Mouse (Mus musculus): ENCODE measurements around the gene Lrrc4. TPM values are rescaled to one million over a fixed set of nuclear protein-coding genes. Genes with fewer than 3 reads are reported as not detected.

Lrrc4 gene
- total and polyA plus RNA-seq, 2 experiments from 2014 or later = 6.0 to 59.8 TPM

DNA sequence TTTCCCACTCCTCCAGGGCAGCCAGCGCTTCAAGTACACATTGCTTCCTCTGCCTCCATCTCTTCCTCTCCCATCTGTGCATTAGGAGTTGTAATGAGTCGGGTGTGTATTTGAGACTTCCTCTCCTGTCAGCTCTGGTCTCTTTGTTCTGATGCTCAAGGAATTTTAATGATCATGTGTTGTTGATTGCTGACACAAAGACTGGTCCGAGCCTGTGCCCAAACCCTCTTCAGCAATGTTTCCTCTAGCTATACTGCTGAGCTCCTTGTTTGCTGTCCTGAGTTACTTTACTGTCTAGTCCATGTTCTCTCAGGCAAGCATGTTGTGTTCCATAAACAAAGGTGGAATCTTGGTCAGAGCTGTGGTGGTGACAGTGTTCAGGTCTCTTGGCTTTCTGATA, 102.3 kb downstream of the Lrrc4 start:
- Histone ChIP-seq H3K4me1 (ENCODE audit: insufficient read depth, low read length) (peaks cover 11% of the 10 kb centered on the region), H3K36me3 (ENCODE audit: insufficient read depth, low read length) (no peaks in the 10 kb centered on the region), H3K4me3 (ENCODE audit: low read length) (no peak overlapping the region), H3K9ac (replicated peaks; ENCODE audit: low read length) (no peak overlapping the region), H3K9me3 (ENCODE audit: low read length) (no peaks in the 10 kb centered on the region), H3K27me3 (ENCODE audit: insufficient read depth, low read length) (no peaks in the 10 kb centered on the region), H3K27ac (0 out of 2 replicates have a peak overlapping the region, but pooled peaks have one; percentile 4), H3K4me2 (ENCODE audit: low read depth, low read length) (no peak overlapping the region)
- 0 out of 2 replicates have a peak, but pooled peaks have one; percentile 15 for ATAC-seq
- WGBS = 25% methylated on average over 3 of the region's 3 CpGs
- DNase-seq (ENCODE audit: low spot score) = no peak
- no peak for TF ChIP-seq CTCF (IDR thresholded peaks at IDR 0.05; ENCODE audit: low read depth)

DNA sequence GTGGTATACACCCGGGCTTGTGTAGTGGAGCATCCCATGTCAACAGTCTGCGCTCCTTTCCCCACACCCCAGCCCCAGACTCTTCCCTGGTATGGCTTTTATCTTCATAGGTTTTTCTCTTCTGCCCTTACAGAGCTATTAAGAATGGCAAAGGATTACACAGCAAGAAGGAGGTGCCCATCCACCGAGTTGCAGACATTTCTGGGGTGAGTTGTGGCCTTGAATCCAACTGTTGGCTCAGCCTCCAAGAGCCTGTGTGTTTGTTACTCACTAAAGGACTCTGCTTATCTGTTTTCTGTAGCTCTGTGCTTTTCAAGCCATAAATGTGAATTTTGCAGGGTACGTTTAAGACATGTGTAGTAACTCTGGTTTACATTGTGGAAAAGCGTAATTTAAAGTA, 106.8 kb downstream of the Lrrc4 start:
- TF ChIP-seq CTCF (IDR thresholded peaks at IDR 0.05; ENCODE audit: low read depth) = no peak
- WGBS = 63% methylated on average over 5 of the region's 5 CpGs
- Histone ChIP-seq H3K4me1 (ENCODE audit: insufficient read depth, low read length) (peaks cover 15% of the 10 kb centered on the region), H3K4me2 (ENCODE audit: low read depth, low read length) (no peak overlapping the region), H3K27me3 (ENCODE audit: insufficient read depth, low read length) (no peaks in the 10 kb centered on the region), H3K9ac (replicated peaks; ENCODE audit: low read length) (no peak overlapping the region), H3K9me3 (ENCODE audit: low read length) (no peaks in the 10 kb centered on the region), H3K27ac (no peak overlapping the region), H3K4me3 (ENCODE audit: low read length) (no peak overlapping the region), H3K36me3 (ENCODE audit: insufficient read depth, low read length) (no peaks in the 10 kb centered on the region)
- DNase-seq (ENCODE audit: low spot score) (no peak), ATAC-seq (no peak)

GRCm38 (mm10) chr6:28723059-28723458, 108.5 kb downstream of the Lrrc4 start:
- no peak for ATAC-seq
- no peak overlapping the region for H3K4me3 ChIP-seq (ENCODE audit: low read length)

DNA sequence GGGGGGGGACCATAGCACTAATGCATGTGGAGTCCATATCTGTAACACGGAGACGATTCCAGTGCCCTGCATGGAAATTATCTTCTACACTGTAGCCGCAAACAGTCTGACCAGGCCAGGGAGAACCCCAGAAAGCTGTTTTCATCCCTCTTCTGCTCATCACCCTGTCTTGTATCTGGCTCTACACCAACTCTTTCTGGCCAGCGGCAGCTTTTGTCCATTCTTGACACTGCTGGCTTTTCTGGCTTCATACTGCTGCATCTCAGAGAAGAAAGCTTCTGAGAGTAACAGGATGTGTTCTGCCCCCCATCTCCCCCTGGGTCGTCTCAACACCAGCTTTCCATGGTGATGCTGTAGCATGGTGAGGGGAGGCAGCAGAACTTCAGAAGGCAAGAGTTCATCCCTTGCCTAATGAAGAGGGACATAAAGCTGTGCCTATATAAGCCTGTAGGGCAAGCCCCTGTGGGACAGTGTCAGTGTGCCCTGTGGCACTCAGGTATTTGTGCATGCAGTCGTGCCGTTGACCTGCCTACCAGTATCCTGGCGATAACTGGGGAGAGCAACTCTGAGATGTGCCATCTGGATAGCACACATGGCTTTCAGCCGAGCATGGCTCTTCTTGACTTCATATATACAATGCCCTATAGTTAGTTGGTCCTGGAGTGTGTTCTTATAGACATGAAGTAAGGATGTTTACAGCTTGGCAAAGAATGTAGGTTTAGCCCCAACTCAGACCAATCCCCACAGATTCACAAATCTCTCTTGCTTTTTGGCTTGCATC, 111.0 kb downstream of the Lrrc4 start:
- ATAC-seq = no peak
- Histone ChIP-seq H3K4me3 (ENCODE audit: low read length) (no peak overlapping the region), H3K36me3 (ENCODE audit: insufficient read depth, low read length) (no peaks in the 10 kb centered on the region), H3K9me3 (ENCODE audit: low read length) (no peaks in the 10 kb centered on the region), H3K4me2 (ENCODE audit: low read depth, low read length) (no peak overlapping the region), H3K27me3 (ENCODE audit: insufficient read depth, low read length) (no peaks in the 10 kb centered on the region), H3K9ac (replicated peaks; ENCODE audit: low read length) (no peak overlapping the region), H3K27ac (no peak overlapping the region), H3K4me1 (ENCODE audit: insufficient read depth, low read length) (peaks cover 5% of the 10 kb centered on the region; the same call in 1 of the 2 replicates)
- no peak for DNase-seq (ENCODE audit: low spot score)
- no peak for TF ChIP-seq CTCF (IDR thresholded peaks at IDR 0.05; ENCODE audit: low read depth)
- WGBS = 70% methylated on average over 9 of the region's 9 CpGs

More at GRCm38 (mm10) chr6:28723059-28723458, 108.5 kb downstream of the Lrrc4 start:
- Histone ChIP-seq H3K9ac (replicated peaks; ENCODE audit: low read length) (no peak overlapping the region), H3K27ac (no peak overlapping the region), H3K36me3 (ENCODE audit: insufficient read depth, low read length) (no peaks in the 10 kb centered on the region), H3K4me2 (ENCODE audit: low read depth, low read length) (no peak overlapping the region), H3K4me1 (ENCODE audit: insufficient read depth, low read length) (peaks cover 5% of the 10 kb centered on the region; the same call in 1 of the 2 replicates), H3K27me3 (ENCODE audit: insufficient read depth, low read length) (no peaks in the 10 kb centered on the region), H3K9me3 (ENCODE audit: low read length) (no peaks in the 10 kb centered on the region)
- WGBS = 37% methylated on average over 2 of the region's 2 CpGs
- DNase-seq (ENCODE audit: low spot score) = no peak
- no peak for TF ChIP-seq CTCF (IDR thresholded peaks at IDR 0.05; ENCODE audit: low read depth)

DNA sequence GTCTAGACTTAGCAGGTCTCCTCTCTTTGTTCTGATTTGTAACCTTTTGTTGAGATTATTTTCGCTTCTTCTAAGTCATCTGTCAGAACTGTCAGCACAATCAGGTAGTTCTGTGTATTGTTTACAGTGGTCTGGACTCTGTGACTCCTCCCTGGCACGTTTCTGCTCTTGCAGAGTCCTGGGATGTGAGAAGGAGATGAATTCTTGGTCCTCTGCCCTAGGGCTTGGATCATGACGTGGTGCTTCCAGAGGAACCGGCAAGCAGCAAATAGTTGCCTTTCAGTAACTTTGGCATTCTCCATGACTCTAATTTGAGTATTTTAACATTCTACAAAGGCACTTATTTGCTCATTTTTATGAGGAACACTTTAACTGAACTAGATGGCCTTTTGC, 113.7 kb downstream of the Lrrc4 start:
- no peak for DNase-seq (ENCODE audit: low spot score)

GRCm38 (mm10) chr6:28717203-28717844, 114.2 kb downstream of the Lrrc4 start:
- TF ChIP-seq CTCF (IDR thresholded peaks at IDR 0.05; ENCODE audit: low read depth) = no peak

More for the DNA sequence above, 113.7 kb downstream of the Lrrc4 start:
- no peaks in the 10 kb centered on the region for H3K9me3 ChIP-seq (ENCODE audit: low read length)
- no peaks in the 10 kb centered on the region for H3K27me3 ChIP-seq (ENCODE audit: insufficient read depth, low read length)
- ATAC-seq = no peak
- H3K4me3 ChIP-seq (ENCODE audit: low read length) = no peak overlapping the region
- TF ChIP-seq CTCF (IDR thresholded peaks at IDR 0.05; ENCODE audit: low read depth) = no peak
- H3K4me2 ChIP-seq (ENCODE audit: low read depth, low read length) = no peak overlapping the region
- WGBS = 38% methylated on average over 4 of the region's 4 CpGs
- peaks cover 5% of the 10 kb centered on the region; the same call in 1 of the 2 replicates for H3K4me1 ChIP-seq (ENCODE audit: insufficient read depth, low read length)
- H3K36me3 ChIP-seq (ENCODE audit: insufficient read depth, low read length) = no peaks in the 10 kb centered on the region
- H3K9ac ChIP-seq (replicated peaks; ENCODE audit: low read length) = no peak overlapping the region
- H3K27ac ChIP-seq = no peak overlapping the region

More at GRCm38 (mm10) chr6:28717203-28717844, 114.2 kb downstream of the Lrrc4 start:
- peaks cover 5% of the 10 kb centered on the region; the same call in 1 of the 2 replicates for H3K4me1 ChIP-seq (ENCODE audit: insufficient read depth, low read length)
- no peak for DNase-seq (ENCODE audit: low spot score)
- 0 out of 2 replicates have a peak, but pooled peaks have one; percentile 35 for ATAC-seq
- 51% methylated on average over 7 of the region's 7 CpGs for WGBS
- H3K4me3 ChIP-seq (ENCODE audit: low read length) = no peak overlapping the region
- no peak overlapping the region for H3K9ac ChIP-seq (replicated peaks; ENCODE audit: low read length)
- H3K4me2 ChIP-seq (ENCODE audit: low read depth, low read length) = no peak overlapping the region
- no peaks in the 10 kb centered on the region for H3K36me3 ChIP-seq (ENCODE audit: insufficient read depth, low read length)
- no peaks in the 10 kb centered on the region for H3K9me3 ChIP-seq (ENCODE audit: low read length)
- no peaks in the 10 kb centered on the region for H3K27me3 ChIP-seq (ENCODE audit: insufficient read depth, low read length)
- no peak overlapping the region for H3K27ac ChIP-seq

Measured in hindbrain, postnatal 0 days (tissue).